Mouse (Mus musculus) neural tube, embryonic 12.5 days (tissue): Measurements from ENCODE around the gene Angptl6. TPM values are rescaled to one million over a fixed set of nuclear protein-coding genes. Genes with fewer than 3 reads are reported as not detected.

Source experiments
- ATAC-seq: fragments of 200-750 bp; cut with Nextera tagmentation; 2 replicates; pipeline ENCODE4 v1.8.0; 2017; ENCODE audit warnings: low read depth, mild to moderate bottlenecking, moderate TSS enrichment, moderate library complexity; ENCODE audit not compliant: low FRiP score
- H3K27ac ChIP-seq: fragments of 300-500 bp; sonication (generic); 2 replicates; pipeline ENCODE4 v1.5.1; 2016
- H3K27me3 ChIP-seq: fragments of 300-500 bp; sonication (generic); replicated peaks from 2 replicates; pipeline ENCODE4 v1.6.1; 2016; ENCODE audit warnings: mild to moderate bottlenecking
- H3K36me3 ChIP-seq: fragments of 300-500 bp; sonication (generic); 2 replicates; pipeline ENCODE4 v1.6.1; 2016; ENCODE audit warnings: mild to moderate bottlenecking
- H3K4me1 ChIP-seq: fragments of 300-500 bp; sonication (generic); 2 replicates; pipeline ENCODE4 v1.6.1; 2016
- H3K4me2 ChIP-seq: fragments of 300-500 bp; sonication (generic); replicated peaks from 2 replicates; pipeline ENCODE4 v1.6.1; 2016; ENCODE audit warnings: mild to moderate bottlenecking
- H3K4me3 ChIP-seq: fragments of 300-500 bp; sonication (generic); 2 replicates; pipeline ENCODE4 v1.5.1; 2016
- H3K9ac ChIP-seq: fragments of 300-500 bp; sonication (generic); 2 replicates; pipeline ENCODE4 v1.6.1; 2016; ENCODE audit warnings: mild to moderate bottlenecking
- H3K9me3 ChIP-seq: fragments of 300-500 bp; sonication (generic); 2 replicates; pipeline ENCODE4 v1.6.1; 2016; ENCODE audit warnings: mild to moderate bottlenecking
- WGBS: fragments of 180-500 bp; shearing (Covaris S2); methylation state at CpG from one replicate; pipeline ENCODE4 v1.1.7; 2016; 5-methylcytosine and 5-hydroxymethylcytosine counted together
- polyA plus RNA-seq: library from polyadenylated mRNA; unstranded; fragments of >200 nt; fragmentation: Nextera tagmentation; extraction: Ambion mirVana; gene quantifications from 2 replicates; pipeline ENCODE4 v1.2.1, GENCODE M21; 2016

Angptl6 gene
- polyA plus RNA-seq, 1 experiment from 2014 or later = 5.8 TPM

GRCm38 (mm10) chr9:20893069-20893468, 13.5 kb upstream of the Angptl6 start:
- H3K4me3 ChIP-seq = no peak overlapping the region
- ATAC-seq = no peak
- H3K4me1 ChIP-seq = peaks cover 17% of the 10 kb centered on the region
- no peak overlapping the region for H3K27ac ChIP-seq
- H3K36me3 ChIP-seq = peaks cover 80% of the 10 kb centered on the region
- 68% methylated on average over 5 of the region's 5 CpGs for WGBS
- no peaks in the 10 kb centered on the region for H3K9me3 ChIP-seq
- H3K27me3 ChIP-seq = no peaks in the 10 kb centered on the region
- no peak overlapping the region for H3K9ac ChIP-seq
- no peak overlapping the region for H3K4me2 ChIP-seq

- ATAC-seq = no peak
These were observed 12.7 kb upstream of the Angptl6 start for GRCm38 (mm10) chr9:20892104-20892653.

GRCm38 (mm10) chr9:20891339-20892103, 12.0 kb upstream of the Angptl6 start:
- peaks cover 6% of the 10 kb centered on the region; the same call in 1 of the 2 replicates for H3K4me1 ChIP-seq
- H3K27me3 ChIP-seq = no peaks in the 10 kb centered on the region
- no peak for ATAC-seq
- H3K4me3 ChIP-seq = no peak overlapping the region
- no peak overlapping the region for H3K27ac ChIP-seq
- WGBS = 81% methylated on average over 26 of the region's 26 CpGs
- no peak overlapping the region for H3K4me2 ChIP-seq
- H3K9ac ChIP-seq = no peak overlapping the region
- no peaks in the 10 kb centered on the region for H3K9me3 ChIP-seq
- H3K36me3 ChIP-seq = peaks cover 72% of the 10 kb centered on the region

More at GRCm38 (mm10) chr9:20892104-20892653, 12.7 kb upstream of the Angptl6 start:
- no peaks in the 10 kb centered on the region for H3K27me3 ChIP-seq
- no peak overlapping the region for H3K9ac ChIP-seq
- no peaks in the 10 kb centered on the region for H3K9me3 ChIP-seq
- no peak overlapping the region for H3K27ac ChIP-seq
- H3K36me3 ChIP-seq = peaks cover 79% of the 10 kb centered on the region
- H3K4me2 ChIP-seq = no peak overlapping the region
- WGBS = 77% methylated on average over 5 of the region's 5 CpGs
- H3K4me1 ChIP-seq = peaks cover 8% of the 10 kb centered on the region
- no peak overlapping the region for H3K4me3 ChIP-seq

GRCm38 (mm10) chr9:20890411-20890810, 10.9 kb upstream of the Angptl6 start:
- Histone ChIP-seq H3K4me2 (no peak overlapping the region), H3K27ac (no peak overlapping the region), H3K4me3 (no peak overlapping the region), H3K9ac (no peak overlapping the region), H3K9me3 (no peaks in the 10 kb centered on the region), H3K27me3 (no peaks in the 10 kb centered on the region), H3K36me3 (peaks cover 61% of the 10 kb centered on the region), H3K4me1 (peaks cover 6% of the 10 kb centered on the region; the same call in 1 of the 2 replicates)
- WGBS = 91% methylated on average over 5 of the region's 5 CpGs
- ATAC-seq = no peak

GRCm38 (mm10) chr9:20889185-20890141, 9.9 kb upstream of the Angptl6 start:
- Histone ChIP-seq H3K27ac (no peak overlapping the region), H3K4me1 (peaks cover 6% of the 10 kb centered on the region; the same call in 1 of the 2 replicates), H3K9me3 (0 out of 2 replicates have a peak, but pooled peaks cover 3% of the 10 kb centered on the region), H3K4me2 (peak overlapping the region; percentile 86), H3K4me3 (no peak overlapping the region), H3K27me3 (no peaks in the 10 kb centered on the region), H3K9ac (no peak overlapping the region), H3K36me3 (peaks cover 52% of the 10 kb centered on the region)
- WGBS = 86% methylated on average over 29 of the region's 29 CpGs
- ATAC-seq = no peak

GRCm38 (mm10) chr9:20888386-20888765, 8.8 kb upstream of the Angptl6 start:
- H3K4me2 ChIP-seq = peak overlapping the region; percentile 86

GRCm38 (mm10) chr9:20887704-20888385, 8.3 kb upstream of the Angptl6 start, which contains the start of gene Ppan:
TSS of gene Ppan (plus strand) at chr9:20888175.
- ATAC-seq = peak; percentile 97

More at GRCm38 (mm10) chr9:20888386-20888765, 8.8 kb upstream of the Angptl6 start:
- H3K4me3 ChIP-seq = peak overlapping the region; percentile 91
- ATAC-seq = no peak; the same call in 1 of the 2 replicates
- H3K36me3 ChIP-seq = peaks cover 41% of the 10 kb centered on the region
- H3K27me3 ChIP-seq = no peaks in the 10 kb centered on the region
- 0 out of 2 replicates have a peak, but pooled peaks cover 3% of the 10 kb centered on the region for H3K9me3 ChIP-seq
- under 1% methylated on average over 30 of the region's 30 CpGs for WGBS
- H3K27ac ChIP-seq = peak overlapping the region; percentile 69; the same call in 1 of the 2 replicates
- peaks cover 6% of the 10 kb centered on the region; the same call in 1 of the 2 replicates for H3K4me1 ChIP-seq
- peak overlapping the region; percentile 83 for H3K9ac ChIP-seq

GRCm38 (mm10) chr9:20887191-20887590, 7.7 kb upstream of the Angptl6 start:
- no peaks in the 10 kb centered on the region for H3K27me3 ChIP-seq
- H3K4me3 ChIP-seq = no peak overlapping the region
- H3K9ac ChIP-seq = no peak overlapping the region
- no peak overlapping the region for H3K27ac ChIP-seq
- peaks cover 29% of the 10 kb centered on the region for H3K36me3 ChIP-seq
- H3K9me3 ChIP-seq = 0 out of 2 replicates have a peak, but pooled peaks cover 3% of the 10 kb centered on the region
- H3K4me2 ChIP-seq = peak overlapping the region; percentile 86
- peaks cover 6% of the 10 kb centered on the region; the same call in 1 of the 2 replicates for H3K4me1 ChIP-seq
- no peak for ATAC-seq
- 91% methylated on average over 6 of the region's 6 CpGs for WGBS

More at GRCm38 (mm10) chr9:20887704-20888385, 8.3 kb upstream of the Angptl6 start, which contains the start of gene Ppan:
- H3K9ac ChIP-seq = peak within 1 kb of the TSS; percentile 83
- peak within 1 kb of the TSS; percentile 69; the same call in 1 of the 2 replicates for H3K27ac ChIP-seq
- peaks cover 36% of the 10 kb centered on the region for H3K36me3 ChIP-seq
- peak within 1 kb of the TSS; percentile 91 for H3K4me3 ChIP-seq
- WGBS = under 1% methylated on average over 43 of the region's 43 CpGs
- peaks cover 6% of the 10 kb centered on the region; the same call in 1 of the 2 replicates for H3K4me1 ChIP-seq
- 0 out of 2 replicates have a peak, but pooled peaks cover 3% of the 10 kb centered on the region for H3K9me3 ChIP-seq
- H3K27me3 ChIP-seq = no peaks in the 10 kb centered on the region
- peak within 1 kb of the TSS; percentile 86 for H3K4me2 ChIP-seq

- 96% methylated on average over 2 of the region's 2 CpGs for WGBS
- Histone ChIP-seq H3K4me1 (peaks cover 6% of the 10 kb centered on the region; the same call in 1 of the 2 replicates), H3K9ac (no peak overlapping the region), H3K9me3 (0 out of 2 replicates have a peak, but pooled peaks cover 3% of the 10 kb centered on the region), H3K4me2 (no peak overlapping the region), H3K36me3 (peaks cover 23% of the 10 kb centered on the region), H3K27ac (no peak overlapping the region), H3K4me3 (no peak overlapping the region), H3K27me3 (no peaks in the 10 kb centered on the region)
- ATAC-seq = no peak
These were observed 7.0 kb upstream of the Angptl6 start for GRCm38 (mm10) chr9:20886563-20886962.

- ATAC-seq = peak; percentile 14
- WGBS = 20% methylated on average over 10 of the region's 10 CpGs
- H3K9me3 ChIP-seq = no peaks in the 10 kb centered on the region
These were observed 839 bp downstream of the Angptl6 start for GRCm38 (mm10) chr9:20878710-20879065.

More at GRCm38 (mm10) chr9:20878710-20879065, 839 bp downstream of the Angptl6 start:
- H3K4me1 ChIP-seq = peaks cover 3% of the 10 kb centered on the region; the same call in 1 of the 2 replicates
- H3K4me2 ChIP-seq = peak overlapping the region; percentile 64
- no peaks in the 10 kb centered on the region; the same call in 1 of the 2 replicates for H3K27me3 ChIP-seq
- peak overlapping the region; percentile 48 for H3K9ac ChIP-seq
- H3K36me3 ChIP-seq = no peaks in the 10 kb centered on the region
- H3K27ac ChIP-seq = peak overlapping the region; percentile 65
- H3K4me3 ChIP-seq = peak overlapping the region; percentile 34
